Mouse (Mus musculus): Measurements from ENCODE around the gene Fgfr2. TPM values are rescaled to one million over a fixed set of nuclear protein-coding genes. Genes with fewer than 3 reads are reported as not detected.
A peak's percentile ranks its signal among the peaks of the same experiment; 100 is the strongest.

Gene Fgfr2
- polyA plus RNA-seq, 1 experiment from 2014 or later, result 47.9 TPM

GRCm38 (mm10) chr7:132619975-132620918 is 502.9 kb downstream of the Fgfr2 start:
- WGBS, result 91% methylated on average over 15 of the region's 15 CpGs
- Histone ChIP-seq H3K4me3 (no peak overlapping the region), H3K27ac (no peak overlapping the region), H3K27me3 (no peaks in the 10 kb centered on the region), H3K4me1 (0 out of 2 replicates have a peak, but pooled peaks cover 6% of the 10 kb centered on the region), H3K4me2 (no peak overlapping the region), H3K36me3 (ENCODE audit: poor library complexity, severe bottlenecking) (no peaks in the 10 kb centered on the region), H3K9ac (no peak overlapping the region), H3K9me3 (replicated peaks) (no peaks in the 10 kb centered on the region)
- no peak for ATAC-seq

- no peak overlapping the region for H3K4me2 ChIP-seq
- H3K36me3 ChIP-seq (ENCODE audit: poor library complexity, severe bottlenecking), result no peaks in the 10 kb centered on the region
- H3K27me3 ChIP-seq, result no peaks in the 10 kb centered on the region
- no peaks in the 10 kb centered on the region for H3K9me3 ChIP-seq (replicated peaks)
- H3K4me3 ChIP-seq, result no peak overlapping the region
- WGBS, result 93% methylated on average over 8 of the region's 8 CpGs
- H3K27ac ChIP-seq, result no peak overlapping the region
- 0 out of 2 replicates have a peak, but pooled peaks cover 6% of the 10 kb centered on the region for H3K4me1 ChIP-seq
- no peak for ATAC-seq
- no peak overlapping the region for H3K9ac ChIP-seq
These were observed 503.6 kb downstream of the Fgfr2 start for GRCm38 (mm10) chr7:132619549-132619948.

DNA sequence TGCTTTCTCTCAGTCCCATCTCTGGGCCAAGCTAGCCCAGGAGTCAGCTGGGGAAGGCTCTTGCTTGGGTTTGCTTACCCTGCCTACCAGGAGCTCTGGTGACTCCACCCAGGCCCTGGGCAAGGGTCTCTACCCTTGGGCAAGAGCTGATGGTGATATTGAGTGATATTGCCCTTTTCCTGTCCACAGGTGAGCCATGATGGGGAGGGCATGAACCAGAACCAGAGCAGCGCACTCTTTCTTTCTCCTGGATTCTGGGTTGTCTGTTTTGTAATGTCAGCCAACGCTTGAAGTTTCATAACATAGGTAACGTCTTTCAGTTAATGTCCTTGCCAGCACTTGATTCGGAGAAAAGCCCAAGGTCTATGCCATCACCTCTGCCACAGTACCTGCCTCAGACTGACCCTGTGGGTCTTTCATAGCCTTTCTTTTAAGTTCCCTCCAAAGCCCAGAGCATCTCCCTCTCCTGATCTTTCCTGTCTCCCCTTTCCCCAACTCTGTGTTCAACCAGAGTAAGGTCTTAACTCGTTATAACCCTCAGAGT is 506.1 kb downstream of the Fgfr2 start:
- H3K27ac ChIP-seq, result no peak overlapping the region
- no peaks in the 10 kb centered on the region for H3K36me3 ChIP-seq (ENCODE audit: poor library complexity, severe bottlenecking)
- no peaks in the 10 kb centered on the region for H3K27me3 ChIP-seq
- no peak overlapping the region for H3K4me3 ChIP-seq
- no peak for ATAC-seq
- H3K4me2 ChIP-seq, result no peak overlapping the region
- WGBS, result 88% methylated on average over 5 of the region's 5 CpGs
- no peaks in the 10 kb centered on the region for H3K9me3 ChIP-seq (replicated peaks)
- no peak overlapping the region for H3K9ac ChIP-seq
- 0 out of 2 replicates have a peak, but pooled peaks cover 6% of the 10 kb centered on the region for H3K4me1 ChIP-seq

GRCm38 (mm10) chr7:132616391-132616790 is 506.8 kb downstream of the Fgfr2 start:
- no peak for ATAC-seq
- no peak overlapping the region for H3K9ac ChIP-seq
- whole genome bisulfite sequencing, result 12% methylated on average over 6 of the region's 6 CpGs
- 0 out of 2 replicates have a peak, but pooled peaks cover 6% of the 10 kb centered on the region for H3K4me1 ChIP-seq
- H3K27ac ChIP-seq, result no peak overlapping the region
- H3K27me3 ChIP-seq, result no peaks in the 10 kb centered on the region
- H3K4me2 ChIP-seq, result no peak overlapping the region
- H3K36me3 ChIP-seq (ENCODE audit: poor library complexity, severe bottlenecking), result no peaks in the 10 kb centered on the region
- H3K4me3 ChIP-seq, result no peak overlapping the region
- H3K9me3 ChIP-seq (replicated peaks), result no peaks in the 10 kb centered on the region

- no peak for ATAC-seq
- Histone ChIP-seq H3K4me2 (no peak overlapping the region), H3K9me3 (replicated peaks) (no peaks in the 10 kb centered on the region), H3K27ac (no peak overlapping the region), H3K4me1 (0 out of 2 replicates have a peak, but pooled peaks cover 7% of the 10 kb centered on the region), H3K27me3 (no peaks in the 10 kb centered on the region), H3K4me3 (no peak overlapping the region), H3K9ac (no peak overlapping the region), H3K36me3 (ENCODE audit: poor library complexity, severe bottlenecking) (no peaks in the 10 kb centered on the region)
- 16% methylated on average over 3 of the region's 3 CpGs for WGBS
These were observed 507.8 kb downstream of the Fgfr2 start for GRCm38 (mm10) chr7:132615346-132615745.

- Histone ChIP-seq H3K4me2 (no peak overlapping the region), H3K27me3 (peaks cover 12% of the 10 kb centered on the region), H3K9ac (no peak overlapping the region), H3K4me1 (0 out of 2 replicates have a peak, but pooled peaks cover 8% of the 10 kb centered on the region), H3K9me3 (replicated peaks) (no peaks in the 10 kb centered on the region), H3K36me3 (ENCODE audit: poor library complexity, severe bottlenecking) (no peaks in the 10 kb centered on the region), H3K27ac (no peak overlapping the region), H3K4me3 (no peak overlapping the region)
- no peak for ATAC-seq
- 99% methylated on average over 8 of the region's 8 CpGs for whole genome bisulfite sequencing
These were observed 511.6 kb downstream of the Fgfr2 start for GRCm38 (mm10) chr7:132611530-132611929.

- 8% methylated on average over 44 of the region's 44 CpGs for WGBS
- Histone ChIP-seq H3K27ac (no peak within 1 kb of the TSS), H3K27me3 (peaks cover 16% of the 10 kb centered on the region), H3K4me2 (peak within 1 kb of the TSS; percentile 65), H3K36me3 (ENCODE audit: poor library complexity, severe bottlenecking) (no peaks in the 10 kb centered on the region), H3K4me1 (0 out of 2 replicates have a peak, but pooled peaks cover 5% of the 10 kb centered on the region), H3K9me3 (replicated peaks) (no peaks in the 10 kb centered on the region), H3K4me3 (peak within 1 kb of the TSS; percentile 54), H3K9ac (peak within 1 kb of the TSS; percentile 62)
- ATAC-seq, result peak; percentile 90
These were observed 512.5 kb downstream of the Fgfr2 start, which contains the start of gene Lhpp for GRCm38 (mm10) chr7:132610468-132611318. Gene Lhpp (plus strand): TSS chr7:132610638.

- H3K4me3 ChIP-seq, result no peak overlapping the region
- no peak for ATAC-seq
- no peaks in the 10 kb centered on the region for H3K36me3 ChIP-seq (ENCODE audit: poor library complexity, severe bottlenecking)
- no peaks in the 10 kb centered on the region for H3K9me3 ChIP-seq (replicated peaks)
- no peak overlapping the region for H3K27ac ChIP-seq
- no peak overlapping the region for H3K4me2 ChIP-seq
- 96% methylated on average over 4 of the region's 4 CpGs for WGBS
- H3K9ac ChIP-seq, result no peak overlapping the region
- peaks cover 37% of the 10 kb centered on the region for H3K27me3 ChIP-seq
- 0 out of 2 replicates have a peak, but pooled peaks cover 5% of the 10 kb centered on the region for H3K4me1 ChIP-seq
These were observed 514.7 kb downstream of the Fgfr2 start for GRCm38 (mm10) chr7:132608316-132609020.

DNA sequence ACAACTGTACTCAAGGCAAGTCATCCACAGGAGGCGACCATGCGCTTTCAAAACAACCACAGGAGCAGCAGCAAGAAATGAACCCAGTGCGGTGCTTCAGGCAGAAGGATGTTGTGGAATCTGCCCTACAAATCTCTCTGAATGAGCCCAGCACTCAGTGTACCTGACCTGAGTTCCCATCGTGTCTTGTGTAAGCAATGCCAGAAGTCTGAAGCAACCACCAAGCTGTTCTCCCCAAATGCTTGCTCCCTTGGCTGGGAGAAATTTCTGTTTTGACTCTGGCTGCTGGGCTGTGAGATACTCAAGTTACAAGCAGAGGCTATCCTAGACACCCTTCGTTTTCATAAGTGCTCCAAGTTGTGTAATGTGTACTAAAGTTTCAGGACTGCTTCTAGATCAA is 517.5 kb downstream of the Fgfr2 start:
- ATAC-seq, result no peak
- Histone ChIP-seq H3K9me3 (replicated peaks) (no peaks in the 10 kb centered on the region), H3K36me3 (ENCODE audit: poor library complexity, severe bottlenecking) (no peaks in the 10 kb centered on the region), H3K4me1 (0 out of 2 replicates have a peak, but pooled peaks cover 5% of the 10 kb centered on the region), H3K4me2 (no peak overlapping the region), H3K27ac (no peak overlapping the region), H3K9ac (no peak overlapping the region), H3K27me3 (peaks cover 64% of the 10 kb centered on the region), H3K4me3 (no peak overlapping the region)
- 68% methylated on average over 5 of the region's 5 CpGs for WGBS

- Histone ChIP-seq H3K36me3 (ENCODE audit: poor library complexity, severe bottlenecking) (no peaks in the 10 kb centered on the region), H3K4me3 (no peak overlapping the region), H3K4me1 (peaks cover 8% of the 10 kb centered on the region), H3K27me3 (peaks cover 74% of the 10 kb centered on the region), H3K4me2 (no peak overlapping the region), H3K9me3 (replicated peaks) (no peaks in the 10 kb centered on the region), H3K27ac (no peak overlapping the region), H3K9ac (no peak overlapping the region)
- WGBS, result 79% methylated on average over 4 of the region's 4 CpGs
- no peak for ATAC-seq
These were observed 518.4 kb downstream of the Fgfr2 start for GRCm38 (mm10) chr7:132604720-132605119.

GRCm38 (mm10) chr7:132600926-132601325 is 522.2 kb downstream of the Fgfr2 start:
- Histone ChIP-seq H3K36me3 (ENCODE audit: poor library complexity, severe bottlenecking) (no peaks in the 10 kb centered on the region), H3K4me1 (peaks cover 26% of the 10 kb centered on the region), H3K27me3 (peaks cover 97% of the 10 kb centered on the region), H3K9ac (no peak overlapping the region), H3K4me3 (no peak overlapping the region), H3K9me3 (replicated peaks) (no peaks in the 10 kb centered on the region), H3K4me2 (no peak overlapping the region), H3K27ac (no peak overlapping the region)
- 7% methylated on average over 8 of the region's 8 CpGs for whole genome bisulfite sequencing
- no peak for ATAC-seq

All from forebrain, embryonic 13.5 days (tissue).